Mouse (Mus musculus) splenic B cell, adult 2 months (primary cell): Measurements from ENCODE around the gene Exoc3l4.

Source experiments
- DNase-seq: peaks from one replicate; pipeline ENCODE4 v3.0.0-alpha.2; 2011; ENCODE audit warnings: low read depth, low spot score
- H3K27me3 ChIP-seq: 2 replicates; pipeline ENCODE4 v1.6.1; 2012; ENCODE audit warnings: mild to moderate bottlenecking, low read length, moderate library complexity, mixed read lengths; ENCODE audit not compliant: control insufficient read depth, poor library complexity, insufficient read depth, severe bottlenecking
- H3K36me3 ChIP-seq: 2 replicates; pipeline ENCODE4 v1.6.1; 2012; ENCODE audit warnings: mild to moderate bottlenecking, low read length, moderate library complexity, mixed read lengths; ENCODE audit not compliant: control insufficient read depth, poor library complexity, insufficient read depth, severe bottlenecking

Gene Exoc3l4

DNA sequence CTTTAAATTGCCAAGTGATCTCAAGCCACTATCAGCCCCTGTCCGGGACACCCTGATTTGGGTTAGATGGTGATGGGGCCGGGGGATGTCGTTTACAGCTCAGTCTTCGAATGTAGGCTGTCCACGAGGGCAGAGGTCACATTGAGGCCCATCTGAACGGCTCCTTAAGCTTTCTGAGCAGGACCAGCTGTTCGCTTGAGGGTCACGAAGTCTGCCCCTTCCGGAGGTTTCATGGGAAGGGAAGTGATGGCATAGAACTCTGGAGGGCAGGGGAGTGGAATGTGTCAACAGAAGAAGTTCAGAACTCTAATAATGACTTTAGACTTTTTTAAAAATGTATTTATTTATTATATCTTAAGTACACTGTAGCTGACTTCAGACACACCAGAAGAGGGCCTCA lies 7.7 kb downstream of the Exoc3l4 start:
- H3K27me3 ChIP-seq, result 0 out of 2 replicates have a peak, but pooled peaks cover 2% of the 10 kb centered on the region
- DNase-seq, result no peak
- H3K36me3 ChIP-seq, result no peaks in the 10 kb centered on the region

GRCm38 (mm10) chr12:111425258-111425657 lies 8.4 kb downstream of the Exoc3l4 start:
- Histone ChIP-seq H3K36me3 (no peaks in the 10 kb centered on the region), H3K27me3 (0 out of 2 replicates have a peak, but pooled peaks cover 2% of the 10 kb centered on the region)
- DNase-seq, result peak; percentile 32

GRCm38 (mm10) chr12:111425789-111426460 lies 9.1 kb downstream of the Exoc3l4 start:
- H3K27me3 ChIP-seq, result 0 out of 2 replicates have a peak, but pooled peaks cover 2% of the 10 kb centered on the region
- H3K36me3 ChIP-seq, result no peaks in the 10 kb centered on the region
- peak; percentile 73 for DNase-seq

DNA sequence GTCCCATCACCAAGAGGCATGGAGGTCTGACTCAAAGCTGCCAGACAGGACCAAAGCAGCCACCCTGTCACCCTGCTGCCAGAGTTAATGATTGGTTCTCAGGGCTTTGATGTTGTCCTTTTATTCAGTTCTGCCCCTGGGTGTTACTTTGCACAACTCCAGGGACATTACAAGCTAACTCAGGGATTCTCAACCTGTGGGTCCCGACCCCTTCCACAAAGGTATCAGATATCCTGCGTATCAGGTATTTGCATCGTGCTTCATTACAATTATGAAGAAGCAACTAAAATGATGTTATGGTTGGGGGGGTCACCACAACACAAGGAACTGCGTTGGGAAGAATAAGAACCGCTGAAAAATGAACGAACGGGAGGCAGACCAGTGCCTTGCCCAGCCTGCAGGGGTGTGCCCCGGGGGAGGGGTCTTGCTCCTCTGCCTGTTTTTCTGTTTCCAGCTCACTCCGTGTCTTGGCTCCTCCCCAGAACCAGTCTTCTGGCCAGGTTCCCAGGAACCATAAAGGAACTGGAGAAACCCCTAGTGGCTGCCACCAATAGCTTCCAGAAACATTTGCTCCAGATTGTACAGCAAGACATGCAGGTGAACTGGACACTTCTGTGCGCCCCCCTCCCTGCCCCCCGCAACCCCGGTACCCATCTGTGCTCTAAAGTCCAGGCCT lies 10.8 kb downstream of the Exoc3l4 start:
- no peak for DNase-seq
- Histone ChIP-seq H3K27me3 (0 out of 2 replicates have a peak, but pooled peaks cover 2% of the 10 kb centered on the region), H3K36me3 (no peaks in the 10 kb centered on the region)

- Histone ChIP-seq H3K27me3 (no peaks in the 10 kb centered on the region), H3K36me3 (no peaks in the 10 kb centered on the region)
- no peak for DNase-seq
These were observed 11.5 kb downstream of the Exoc3l4 start for GRCm38 (mm10) chr12:111428364-111428763.

GRCm38 (mm10) chr12:111428961-111429911 lies 12.4 kb downstream of the Exoc3l4 start:
- Histone ChIP-seq H3K36me3 (no peaks in the 10 kb centered on the region), H3K27me3 (no peaks in the 10 kb centered on the region)
- DNase-seq, result peak; percentile 34

- Histone ChIP-seq H3K27me3 (no peaks in the 10 kb centered on the region), H3K36me3 (no peaks in the 10 kb centered on the region)
- DNase-seq, result no peak
These were observed 13.4 kb downstream of the Exoc3l4 start for GRCm38 (mm10) chr12:111430049-111430867.

- no peak for DNase-seq
- no peaks in the 10 kb centered on the region for H3K27me3 ChIP-seq
- no peaks in the 10 kb centered on the region for H3K36me3 ChIP-seq
These were observed 14.3 kb downstream of the Exoc3l4 start for GRCm38 (mm10) chr12:111430868-111431817.

DNA sequence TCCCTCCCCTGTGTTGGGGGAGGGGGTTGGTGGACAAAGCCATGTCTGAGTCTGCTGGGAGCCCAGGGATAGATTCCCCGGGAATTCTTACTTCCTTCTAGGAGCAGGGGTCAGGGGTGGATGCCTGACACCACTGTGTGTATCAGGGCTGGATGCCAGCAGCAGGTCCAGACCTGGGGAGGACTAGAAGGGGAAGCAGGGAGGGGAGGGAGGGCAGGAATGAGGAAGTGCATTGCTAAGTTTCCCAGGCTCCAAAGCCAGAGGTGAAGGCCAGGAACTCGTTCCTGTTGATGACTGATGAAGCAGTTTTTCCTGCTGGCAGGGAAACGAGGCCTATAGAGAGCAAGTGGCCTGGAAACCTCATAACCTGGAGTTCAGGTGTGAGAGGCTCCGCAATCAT lies 15.3 kb downstream of the Exoc3l4 start:
- no peak for DNase-seq
- Histone ChIP-seq H3K27me3 (no peaks in the 10 kb centered on the region), H3K36me3 (no peaks in the 10 kb centered on the region)

DNA sequence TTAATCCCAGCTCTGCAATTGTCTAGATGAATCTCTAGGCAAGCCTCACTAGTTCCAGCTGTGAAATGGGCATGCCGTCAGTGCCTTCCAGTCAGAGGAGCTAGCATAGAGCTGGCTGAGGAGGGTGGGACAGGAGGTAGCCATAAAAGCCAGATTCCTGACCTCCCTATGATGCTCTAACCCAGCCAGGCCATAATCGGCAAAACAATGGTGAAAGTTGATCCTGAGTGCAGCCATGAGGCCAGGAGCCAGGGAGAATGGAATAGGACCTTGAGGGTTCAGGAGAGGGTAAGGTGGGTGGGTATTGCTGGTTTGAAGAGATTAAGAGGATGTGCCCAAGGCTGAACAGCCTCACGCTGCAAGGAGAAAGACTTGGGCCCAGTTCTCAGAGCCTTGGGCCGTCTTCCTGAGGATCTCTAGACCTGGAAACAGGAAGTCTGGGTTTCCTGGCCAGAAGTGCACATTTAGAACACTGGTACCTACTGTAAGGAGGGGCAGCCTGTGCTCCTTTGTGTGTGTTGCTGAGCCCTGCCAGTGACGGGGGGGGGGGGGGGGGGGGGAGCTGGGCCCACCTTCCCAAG lies 16.0 kb downstream of the Exoc3l4 start:
- no peak for DNase-seq
- Histone ChIP-seq H3K36me3 (no peaks in the 10 kb centered on the region), H3K27me3 (no peaks in the 10 kb centered on the region)

DNA sequence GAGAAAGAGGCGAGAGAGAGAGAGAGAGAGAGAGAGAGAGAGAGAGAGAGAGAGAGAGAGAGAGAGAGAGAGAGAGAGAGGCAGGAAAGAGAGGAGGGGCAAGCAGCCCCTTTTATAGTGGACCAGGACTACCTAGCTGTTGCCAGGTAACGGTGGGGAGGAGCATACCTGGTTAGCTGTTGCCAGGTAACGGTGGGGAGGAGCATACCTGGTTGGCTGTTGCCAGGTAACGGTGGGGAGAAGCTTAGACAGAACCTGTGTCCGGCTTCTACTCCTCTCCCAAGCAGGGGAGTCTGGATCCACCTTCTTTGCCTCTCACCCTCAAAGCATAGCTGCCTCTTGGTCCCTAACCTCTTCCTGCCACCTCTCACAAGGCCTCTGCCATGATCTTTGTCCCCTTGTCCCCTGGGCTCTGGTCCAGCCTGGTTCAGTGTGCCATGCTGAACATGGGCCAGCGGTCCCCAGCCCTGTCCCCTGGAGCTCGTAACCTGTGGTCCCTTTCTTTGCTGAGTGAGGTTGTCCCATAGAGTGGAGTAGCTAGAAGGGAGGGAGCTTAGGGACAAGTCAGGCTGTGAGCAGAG lies 17.4 kb downstream of the Exoc3l4 start:
- Histone ChIP-seq H3K36me3 (no peaks in the 10 kb centered on the region), H3K27me3 (no peaks in the 10 kb centered on the region)
- DNase-seq, result no peak

GRCm38 (mm10) chr12:111434745-111435327 lies 18.0 kb downstream of the Exoc3l4 start:
- H3K27me3 ChIP-seq, result no peaks in the 10 kb centered on the region
- H3K36me3 ChIP-seq, result no peaks in the 10 kb centered on the region
- no peak for DNase-seq
